8 mouse cellular contexts compared by ENCODE assay signal in genomic region chr17:50169946-50170427, GRCm38 (mm10). TPM values are rescaled to one million over a fixed set of nuclear protein-coding genes. Genes with fewer than 3 reads are reported as not detected.
DNase-seq lines count a peak whose midpoint lies in the region; ATAC-seq and TF ChIP-seq lines count a peak whose summit lies in the region.

No protein-coding gene starts in this region.

- H3K4me3 ChIP-seq in limb, embryonic 15.5 days, result no peak overlapping the region
- H3K4me3 ChIP-seq in limb, embryonic 10.5 days, result no peak overlapping the region
- no peak overlapping the region for H3K4me3 ChIP-seq in heart, adult 2 months
- no peak overlapping the region for H3K4me3 ChIP-seq in kidney, embryonic 14.5 days (ENCODE audit: low read length)
- H3K4me3 ChIP-seq in hindbrain, embryonic 14.5 days (replicated peaks; ENCODE audit: low read length), result no peak overlapping the region

- no peak for ATAC-seq in limb, embryonic 15.5 days (ENCODE audit: insufficient number of reproducible peaks, low FRiP score, low TSS enrichment, low read depth)
- no peak for ATAC-seq in kidney, embryonic 14.5 days (ENCODE audit: low FRiP score, low TSS enrichment)
- peak; percentile 66 for ATAC-seq in monocyte, adult 5-6 weeks (replicated peaks; ENCODE audit: insufficient number of reproducible peaks, low FRiP score, low TSS enrichment, poor library complexity, severe bottlenecking)
- no peak for ATAC-seq in megakaryocyte-erythroid progenitor cell, adult 5-6 weeks (replicated peaks; ENCODE audit: low FRiP score, low TSS enrichment, poor library complexity, severe bottlenecking)
- ATAC-seq in hindbrain, embryonic 14.5 days (ENCODE audit: low FRiP score), result no peak

- H3K27ac ChIP-seq in limb, embryonic 15.5 days, result 0 out of 2 replicates have a peak overlapping the region, but pooled peaks have one; percentile 43
- H3K27ac ChIP-seq in limb, embryonic 10.5 days, result no peak overlapping the region
- H3K27ac ChIP-seq in heart, adult 2 months, result peak overlapping the region; percentile 51
- 0 out of 2 replicates have a peak overlapping the region, but pooled peaks have one; percentile 42 for H3K27ac ChIP-seq in kidney, embryonic 14.5 days (ENCODE audit: low read depth, low read length)
- H3K27ac ChIP-seq in hindbrain, embryonic 14.5 days, result no peak overlapping the region

- no peak overlapping the region for H3K9ac ChIP-seq in limb, embryonic 15.5 days
- no peak overlapping the region for H3K9ac ChIP-seq in heart, adult 2 months (ENCODE audit: low read depth, low read length)
- no peak overlapping the region for H3K9ac ChIP-seq in kidney, embryonic 14.5 days (ENCODE audit: low read depth, low read length)
- no peak overlapping the region for H3K9ac ChIP-seq in hindbrain, embryonic 14.5 days

- H3K9me3 ChIP-seq in limb, embryonic 15.5 days, result no peaks in the 10 kb centered on the region
- H3K9me3 ChIP-seq in limb, embryonic 10.5 days (replicated peaks), result no peaks in the 10 kb centered on the region
- peaks cover 2% of the 10 kb centered on the region; the same call in 1 of the 2 replicates for H3K9me3 ChIP-seq in kidney, embryonic 14.5 days (ENCODE audit: control insufficient read depth, low read length)
- peaks cover 1% of the 10 kb centered on the region; the same call in 1 of the 2 replicates for H3K9me3 ChIP-seq in hindbrain, embryonic 14.5 days (ENCODE audit: control insufficient read depth, low read length)

- H3K27me3 ChIP-seq in limb, embryonic 15.5 days, result no peaks in the 10 kb centered on the region
- H3K27me3 ChIP-seq in limb, embryonic 10.5 days (ENCODE audit: low read depth, poor library complexity, severe bottlenecking), result no peaks in the 10 kb centered on the region
- no peaks in the 10 kb centered on the region for H3K27me3 ChIP-seq in heart, adult 2 months (ENCODE audit: control insufficient read depth, insufficient read depth, low read length)
- H3K27me3 ChIP-seq in kidney, embryonic 14.5 days (ENCODE audit: control insufficient read depth, insufficient read depth, low read length), result no peaks in the 10 kb centered on the region
- H3K27me3 ChIP-seq in hindbrain, embryonic 14.5 days (ENCODE audit: control insufficient read depth, insufficient read depth, low read length), result no peaks in the 10 kb centered on the region

- H3K4me2 ChIP-seq in limb, embryonic 15.5 days, result no peak overlapping the region
- no peak overlapping the region for H3K4me2 ChIP-seq in kidney, embryonic 14.5 days (replicated peaks; ENCODE audit: low read depth, low read length)
- no peak overlapping the region for H3K4me2 ChIP-seq in hindbrain, embryonic 14.5 days (replicated peaks)

- H3K79me2 ChIP-seq in heart, adult 2 months (replicated peaks; ENCODE audit: control insufficient read depth, insufficient read depth, low read length), result peaks cover 2% of the 10 kb centered on the region; the same call in 1 of the 2 replicates

- 45% methylated on average over 7 of the region's 7 CpGs for WGBS in limb, embryonic 15.5 days
- WGBS in limb, embryonic 10.5 days, result 56% methylated on average over 7 of the region's 7 CpGs
- WGBS in heart, adult 2 months, result 40% methylated on average over 7 of the region's 7 CpGs
- WGBS in kidney, embryonic 14.5 days, result 47% methylated on average over 7 of the region's 7 CpGs
- WGBS in hindbrain, embryonic 14.5 days, result 65% methylated on average over 7 of the region's 7 CpGs

- intact Hi-C loops in heart, adult 2 months (cut with DNase I), result loop anchor here (2.0 kb wide), 2 partner anchors 19 to 27 kb away; no protein-coding TSS in a partner anchor

- peaks cover 10% of the 10 kb centered on the region for H3K4me1 ChIP-seq in limb, embryonic 15.5 days
- H3K4me1 ChIP-seq in limb, embryonic 10.5 days, result peaks cover 19% of the 10 kb centered on the region
- peaks cover 21% of the 10 kb centered on the region for H3K4me1 ChIP-seq in heart, adult 2 months (ENCODE audit: control insufficient read depth, insufficient read depth, low read length)
- no peaks in the 10 kb centered on the region for H3K4me1 ChIP-seq in kidney, embryonic 14.5 days (ENCODE audit: control insufficient read depth, insufficient read depth, low read length)
- H3K4me1 ChIP-seq in hindbrain, embryonic 14.5 days (replicated peaks; ENCODE audit: control insufficient read depth, insufficient read depth, low read length), result no peaks in the 10 kb centered on the region

- TF ChIP-seq CTCF in heart, adult 2 months (IDR thresholded peaks at IDR 0.05), result no peak

- H3K36me3 ChIP-seq in limb, embryonic 15.5 days, result peaks cover 12% of the 10 kb centered on the region; the same call in 1 of the 2 replicates
- H3K36me3 ChIP-seq in limb, embryonic 10.5 days, result no peaks in the 10 kb centered on the region
- peaks cover 2% of the 10 kb centered on the region for H3K36me3 ChIP-seq in heart, adult 2 months (ENCODE audit: control insufficient read depth, insufficient read depth, low read length)
- no peaks in the 10 kb centered on the region for H3K36me3 ChIP-seq in kidney, embryonic 14.5 days (ENCODE audit: control insufficient read depth, insufficient read depth, low read length)
- no peaks in the 10 kb centered on the region for H3K36me3 ChIP-seq in hindbrain, embryonic 14.5 days (replicated peaks; ENCODE audit: control insufficient read depth, insufficient read depth)

- TF ChIP-seq EP300 in heart, adult 2 months (IDR thresholded peaks at IDR 0.05; ENCODE audit: insufficient read depth, low read depth, low read length), result 0 out of 2 replicates have a peak, but pooled peaks have one; percentile 28

- DNase-seq in limb, embryonic 10.5 days (ENCODE audit: low spot score), result no peak
- DNase-seq in heart, adult 2 months, result peak; percentile 66 to 69
- no peak for DNase-seq in urinary bladder, adult 2 months (ENCODE audit: low spot score)
- DNase-seq in hindbrain, embryonic 14.5 days (ENCODE audit: low spot score), result no peak

- no peak for TF ChIP-seq POLR2A in heart, adult 2 months (IDR thresholded peaks at IDR 0.05; ENCODE audit: insufficient read depth, low read depth, low read length)

RNA-seq across cellular contexts. Expression of gene Rftn1, which starts 20.5 kb away (rescaled TPM):
- 17.4 and 18.0 TPM in 2 replicates for polyA plus RNA-seq in limb, embryonic 15.5 days (2015; fragmentation: Nextera tagmentation; extraction: Ambion mirVana)
- polyA plus RNA-seq in limb, embryonic 10.5 days (2016; fragmentation: Nextera tagmentation; extraction: Ambion mirVana), result 6.3 and 7.2 TPM in 2 replicates
- total RNA-seq in heart, adult 2 months (2021), result 10 to 100 TPM; 49.4 to 50.5 TPM
- 41.5 and 46.2 TPM in 2 replicates for polyA plus RNA-seq in heart, adult 2 months (2012; rRNA removed)
- polyA plus RNA-seq in kidney, embryonic 14.5 days (2014; fragmentation: Nextera tagmentation; extraction: Ambion mirVana), result 6.0 and 11.9 TPM in 2 replicates
- 61.3 to 69.2 TPM (median 68.2 TPM) in 3 replicates for total RNA-seq in monocyte, adult 5-6 weeks (2017)
- polyA plus RNA-seq in urinary bladder, adult 2 months (2012; rRNA removed), result 8.3 and 9.6 TPM in 2 replicates
- total RNA-seq in megakaryocyte-erythroid progenitor cell, adult 5-6 weeks (2014; fragmentation: Nextera tagmentation), result 39.0 and 39.5 TPM in 2 replicates
- total RNA-seq in megakaryocyte-erythroid progenitor cell, adult 5-6 weeks (2017), result 31.1 and 44.6 TPM in 2 replicates
- 21.0 and 23.0 TPM in 2 replicates for polyA plus RNA-seq in hindbrain, embryonic 14.5 days (2014; fragmentation: Nextera tagmentation; extraction: Ambion mirVana)

Comparison
In these comparisons a context has a peak if more than half of its experiments do, and no peak if none do; other contexts are left out.
1. H3K27ac ChIP-seq: peak in limb, embryonic 15.5 days (single experiment), heart, adult 2 months (single experiment) and kidney, embryonic 14.5 days (single experiment); none in limb, embryonic 10.5 days (single experiment) and hindbrain, embryonic 14.5 days (single experiment).
2. DNase-seq: peak in heart, adult 2 months (2 of 2); none in limb, embryonic 10.5 days (single experiment), urinary bladder, adult 2 months (single experiment) and hindbrain, embryonic 14.5 days (single experiment).